Mouse (Mus musculus) forelimb bud, embryonic 11.5 days (tissue): Measurements from ENCODE around the gene Camk2g.
A peak's percentile ranks its signal among the peaks of the same experiment; 100 is the strongest.

Experiments
- DNase-seq: peaks from one replicate; pipeline ENCODE4 v3.0.0-alpha.2; 2012; ENCODE audit warnings: low read depth, low spot score

The Camk2g gene

DNA sequence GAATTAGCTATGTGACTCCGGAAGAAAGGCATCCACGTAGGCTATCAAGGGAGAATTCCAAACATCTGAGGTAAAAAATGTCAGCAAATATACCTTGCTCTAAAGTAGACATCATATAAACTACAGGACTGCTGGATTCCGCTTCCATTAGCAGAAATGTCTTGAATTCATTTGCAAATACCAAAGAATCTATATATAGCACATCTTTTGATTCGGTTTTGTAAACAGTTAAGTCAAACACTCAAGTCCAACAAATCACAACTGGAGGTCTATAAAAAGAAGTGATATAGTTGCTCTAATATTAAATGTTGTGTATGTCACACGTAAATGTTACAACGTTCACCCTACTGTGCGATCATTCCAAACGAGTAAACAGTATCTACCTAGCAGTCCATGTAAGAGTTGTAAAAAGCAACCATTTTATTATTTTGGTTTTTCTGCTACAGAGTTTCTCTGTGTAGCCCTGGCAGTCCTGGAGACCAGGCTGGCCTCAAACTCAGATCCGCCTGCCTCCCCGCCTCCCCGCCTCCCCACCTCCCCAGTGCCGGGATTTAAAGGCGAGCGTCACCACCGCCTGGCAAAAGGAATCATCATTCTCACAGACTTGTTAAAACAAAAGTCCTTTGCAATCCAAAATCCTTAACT lies 91.7 kb downstream of the Camk2g start:
- no peak for DNase-seq

DNA sequence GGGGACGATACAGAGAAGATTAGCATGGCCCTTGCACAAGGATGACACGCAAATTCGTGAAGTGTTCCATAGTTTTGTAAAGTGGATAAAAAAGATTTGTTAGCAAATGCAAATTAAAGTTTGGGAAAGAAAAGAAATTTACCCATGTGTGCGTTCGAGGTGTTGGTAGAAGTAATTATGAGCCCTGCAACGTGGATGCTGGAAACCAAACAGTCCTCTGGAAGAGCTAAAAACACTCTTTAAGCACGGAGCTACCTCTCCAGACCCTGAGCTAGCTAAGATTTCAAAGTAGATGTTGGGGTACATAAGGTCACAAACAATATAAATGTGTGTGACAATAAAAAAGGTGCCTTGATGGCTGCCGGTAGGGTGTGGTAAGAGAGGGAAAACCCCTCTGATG lies 92.3 kb downstream of the Camk2g start:
- no peak for DNase-seq

DNA sequence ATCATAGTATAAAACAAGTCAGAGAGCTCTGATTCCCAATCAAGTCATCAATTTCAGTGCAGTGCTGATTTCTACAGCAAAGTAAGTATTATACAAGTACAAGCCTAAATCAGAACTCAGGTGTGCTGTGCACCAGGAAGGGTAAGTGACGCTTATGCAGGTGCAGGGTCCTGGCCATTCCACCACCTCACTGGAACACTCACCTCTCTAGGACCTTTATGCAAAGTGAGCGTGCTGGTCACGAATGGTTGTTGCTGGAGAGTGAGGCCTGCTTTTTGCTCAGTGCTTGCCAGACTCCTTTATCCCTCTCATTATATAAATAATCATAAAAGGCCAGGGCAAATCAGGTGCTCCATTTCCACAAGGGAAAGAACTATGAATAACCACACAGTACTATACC lies 93.5 kb downstream of the Camk2g start:
- no peak for DNase-seq

DNA sequence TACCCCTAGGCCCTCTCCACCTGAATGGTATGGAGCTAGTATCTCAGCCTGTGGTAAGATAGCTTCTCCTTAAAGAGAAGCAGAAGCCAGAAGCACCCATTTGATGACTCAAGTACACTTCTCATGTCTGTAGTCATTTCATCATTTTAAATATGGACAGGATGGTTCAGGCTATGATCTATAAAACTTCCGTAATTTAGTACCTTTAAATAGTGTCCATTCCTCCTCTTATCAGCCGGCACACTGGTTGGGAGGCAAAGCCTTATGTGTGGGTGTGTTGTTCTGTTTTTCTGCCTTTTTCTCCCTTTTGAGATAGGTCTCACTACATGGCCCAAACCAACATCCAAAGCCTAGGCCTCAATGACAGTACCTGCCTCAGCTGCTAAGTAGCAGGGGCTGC lies 95.4 kb downstream of the Camk2g start:
- no peak for DNase-seq

DNA sequence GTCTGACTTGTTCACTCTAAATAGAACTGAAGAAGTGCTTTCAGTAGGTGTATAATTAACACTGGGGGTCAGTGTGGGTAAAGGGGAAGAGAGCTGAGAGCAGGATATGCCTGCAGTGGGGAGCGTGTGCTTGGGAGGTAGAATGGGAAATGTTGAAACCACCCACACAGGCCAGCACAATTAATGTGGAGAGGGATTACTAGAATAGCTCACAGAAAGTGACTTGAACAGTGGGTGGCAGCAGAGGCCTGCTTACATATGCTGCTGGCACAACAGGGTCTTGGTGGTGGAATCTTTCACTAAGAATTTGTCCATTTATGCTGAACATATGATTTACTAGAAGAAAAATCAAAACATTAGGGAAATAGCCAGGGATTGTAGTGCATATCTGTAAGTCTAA lies 96.9 kb downstream of the Camk2g start:
- DNase-seq: no peak

DNA sequence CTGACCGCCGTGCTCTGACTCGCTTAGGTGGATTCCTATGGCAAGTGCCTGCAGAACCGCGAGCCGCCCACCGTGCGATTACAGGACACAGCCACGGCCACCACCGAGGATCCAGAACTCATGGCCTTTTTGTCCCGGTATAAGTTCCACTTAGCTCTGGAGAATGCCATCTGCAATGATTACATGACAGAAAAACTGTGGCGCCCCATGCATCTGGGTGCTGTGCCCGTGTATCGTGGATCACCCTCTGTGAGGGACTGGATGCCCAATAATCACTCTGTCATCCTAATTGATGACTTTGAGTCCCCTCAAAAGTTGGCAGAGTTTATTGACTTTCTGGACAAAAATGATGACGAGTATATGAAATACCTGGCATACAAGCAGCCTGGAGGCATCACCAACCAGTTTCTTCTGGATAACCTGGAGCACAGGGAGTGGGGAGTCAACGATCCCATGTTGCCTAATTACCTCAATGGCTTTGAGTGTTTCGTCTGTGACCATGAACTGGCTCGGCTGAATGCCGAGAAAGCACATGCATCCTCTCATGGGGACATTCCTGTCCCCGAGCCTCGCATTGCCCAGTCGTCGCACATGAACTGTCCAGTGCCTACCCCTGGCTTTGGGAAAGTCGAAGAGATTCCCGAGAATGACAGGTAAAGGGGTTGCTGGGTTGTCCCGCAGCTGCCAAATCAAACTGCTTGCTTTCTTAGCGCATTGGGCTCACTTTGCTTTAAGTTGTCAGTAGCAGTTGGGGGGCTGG lies 97.9 kb downstream of the Camk2g start:
- DNase-seq: no peak

DNA sequence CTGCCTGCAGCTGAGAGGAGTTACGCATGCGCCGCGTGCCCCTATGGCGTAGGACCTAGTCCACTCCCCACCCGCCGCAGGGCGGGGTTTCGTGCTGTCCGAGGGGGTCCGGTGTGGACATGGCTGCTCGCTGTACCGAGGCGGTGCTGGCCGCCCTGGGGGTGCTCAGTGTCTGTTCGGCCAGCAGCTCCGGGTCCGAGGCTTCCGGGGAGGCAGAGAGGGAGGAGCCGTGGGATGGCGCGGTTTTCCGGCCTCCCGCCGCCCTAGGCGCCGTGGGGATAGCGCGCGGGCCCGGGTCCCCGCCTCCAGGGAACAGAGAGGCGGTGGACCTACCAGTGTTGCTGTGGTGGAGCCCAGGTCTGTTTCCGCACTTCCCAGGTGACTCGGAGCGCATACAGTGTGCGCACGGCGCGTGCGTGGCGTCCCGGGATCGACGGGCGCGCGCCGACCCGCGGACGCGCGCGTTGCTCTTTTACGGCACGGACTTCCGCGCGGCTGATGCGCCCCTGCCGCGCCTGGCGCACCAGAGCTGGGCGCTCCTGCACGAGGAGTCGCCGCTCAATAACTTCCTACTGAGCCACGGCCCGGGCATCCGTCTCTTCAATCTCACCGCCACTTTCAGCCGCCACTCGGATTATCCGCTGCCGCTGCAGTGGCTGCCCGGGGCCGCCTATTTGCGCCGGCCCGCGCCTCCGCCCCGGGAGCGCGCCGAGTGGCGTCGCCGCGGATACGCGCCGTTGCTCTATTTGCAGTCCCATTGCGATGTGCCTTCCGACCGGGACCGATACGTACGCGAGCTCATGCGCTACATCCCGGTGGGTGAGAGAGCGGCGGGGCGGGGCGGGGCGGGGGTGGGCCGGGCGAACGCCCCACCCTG lies 98.8 kb downstream of the Camk2g start, which contains the start of gene Fut11:
Gene Fut11, plus strand, starts transcription at position 85 of the 877 bp plus-strand sequence.
- peak; percentile 89 for DNase-seq

DNA sequence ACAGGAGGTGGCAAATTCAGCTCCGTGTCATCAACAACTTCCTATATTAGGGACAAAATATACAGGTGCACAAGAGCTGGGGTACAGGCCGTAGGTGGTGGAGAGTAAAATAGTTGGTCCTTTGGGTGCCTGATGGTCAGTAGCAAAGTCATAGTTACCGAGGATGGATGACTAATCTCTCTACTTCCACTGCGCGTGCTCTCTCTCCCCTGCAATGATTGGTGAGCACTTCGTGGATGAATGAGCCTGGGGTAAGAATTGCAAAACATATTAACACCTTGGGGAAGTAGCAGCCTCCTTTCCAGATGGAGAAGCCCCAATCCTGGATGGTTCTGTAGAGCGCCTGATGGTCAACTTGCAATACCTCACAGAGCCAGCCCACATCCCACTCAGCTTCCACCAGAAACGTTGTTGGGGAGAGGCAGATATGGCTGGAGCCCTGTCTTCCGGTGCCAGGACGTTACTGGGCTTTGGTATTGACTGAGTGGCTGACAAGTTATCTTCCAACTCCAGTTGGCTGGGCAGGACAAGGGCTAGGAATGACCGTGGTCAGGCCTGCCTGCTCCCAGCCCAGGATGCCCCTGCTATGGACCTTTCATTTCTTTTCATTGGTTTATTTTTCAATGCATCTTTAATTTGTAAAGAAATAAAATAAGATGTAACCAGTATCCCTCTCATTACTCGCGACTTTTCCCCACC lies 99.6 kb downstream of the Camk2g start:
- DNase-seq: no peak

DNA sequence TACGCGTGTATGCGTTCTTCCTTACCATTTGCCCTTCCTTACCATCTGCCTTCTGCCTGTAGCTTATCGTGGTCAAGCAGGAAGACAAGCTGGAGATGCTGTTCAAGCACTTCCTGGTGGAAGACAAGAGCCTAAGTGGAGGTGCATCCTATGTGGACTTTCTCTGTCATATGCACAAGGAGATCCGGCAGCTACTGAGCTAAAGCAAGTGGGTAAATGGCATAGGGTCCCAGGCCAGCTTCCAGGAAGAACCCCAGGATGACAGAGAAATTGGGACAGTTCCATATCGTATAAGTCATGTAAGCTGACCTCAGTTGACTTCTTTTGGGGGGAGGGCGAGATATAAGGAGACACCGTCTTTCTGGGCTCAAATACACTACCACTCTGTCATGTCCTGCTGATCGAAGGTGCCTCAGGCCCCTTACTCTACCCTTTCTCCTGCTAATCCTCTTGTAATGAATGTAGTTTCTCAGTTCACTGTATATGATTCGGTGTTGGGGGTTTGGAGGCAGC lies 100.2 kb downstream of the Camk2g start:
- DNase-seq: no peak

DNA sequence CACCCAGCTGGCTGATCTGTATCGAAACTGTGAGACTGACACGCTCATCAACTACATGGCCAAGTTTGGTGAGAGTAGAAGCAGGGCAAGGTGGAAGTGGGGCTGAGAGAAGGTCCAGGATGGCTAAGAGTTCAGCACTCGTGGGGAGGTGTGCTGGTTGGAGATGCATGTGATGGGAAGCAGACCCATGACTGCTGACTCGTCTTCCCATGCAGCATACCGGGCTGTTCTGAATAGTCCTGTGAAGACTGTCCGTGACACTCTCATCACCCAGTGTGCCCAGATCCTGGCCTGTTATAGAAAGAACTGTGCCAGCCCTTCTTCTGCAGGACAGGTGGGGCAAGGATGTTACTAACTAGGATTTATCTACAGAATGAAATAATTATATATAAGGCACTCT lies 102.1 kb downstream of the Camk2g start:
- no peak for DNase-seq

DNA sequence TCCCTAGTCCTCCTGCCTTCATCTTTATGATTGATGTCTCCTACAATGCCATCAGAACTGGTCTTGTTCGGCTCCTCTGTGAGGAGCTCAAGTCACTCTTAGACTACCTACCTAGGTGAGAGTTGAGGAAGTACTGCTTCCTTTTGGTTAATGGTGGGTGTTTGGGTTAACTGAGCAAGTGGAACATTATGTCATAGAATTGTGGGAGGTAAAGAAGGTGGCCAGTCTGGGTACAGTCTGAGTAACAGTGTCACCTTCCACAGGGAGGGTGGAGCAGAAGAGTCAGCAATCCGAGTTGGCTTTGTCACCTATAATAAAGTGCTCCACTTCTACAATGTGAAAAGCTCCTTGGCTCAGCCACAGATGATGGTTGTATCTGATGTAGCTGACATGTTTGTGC lies 104.9 kb downstream of the Camk2g start:
- no peak for DNase-seq

DNA sequence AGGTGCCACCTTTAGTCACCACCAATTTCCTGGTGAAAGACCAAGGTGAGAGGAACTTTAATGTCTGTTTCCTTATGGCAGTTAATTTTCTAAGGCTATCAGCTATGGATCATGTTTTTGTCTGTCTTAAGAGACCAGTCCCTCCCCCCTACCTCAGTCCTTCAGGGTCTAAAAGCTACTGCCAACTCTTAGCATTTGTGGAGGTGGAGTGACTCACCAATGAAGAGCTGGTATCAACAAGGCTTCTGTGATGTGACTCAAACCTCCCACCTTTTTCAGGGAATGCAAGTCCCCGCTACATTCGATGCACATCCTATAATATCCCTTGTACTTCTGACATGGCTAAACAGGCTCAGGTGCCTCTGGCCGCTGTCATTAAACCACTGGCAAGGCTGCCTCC lies 107.3 kb downstream of the Camk2g start:
- no peak for DNase-seq
